Mouse (Mus musculus) thymus, postnatal 4 days (tissue): ENCODE results near the gene Obox7.
"Not testable (repeated sequence)": the region's sequence is repeated elsewhere in the genome, so short reads cannot be mapped to it uniquely, and the experiment has no call there.

Experiments used
- DNase-seq: peaks from one replicate; pipeline ENCODE4 v3.0.0; 2021

The Obox7 gene

GRCm38 (mm10) chr7:14659196-14659595 is at the start of gene Obox7:
Obox7 (plus strand) TSS chr7:14659496.
- DNase-seq: not testable (repeated sequence)

GRCm38 (mm10) chr7:14622556-14623542 is 36.4 kb upstream of the Obox7 start:
- not testable (repeated sequence) for DNase-seq
